Mouse (Mus musculus): ENCODE measurements around the gene Pld2. TPM values are rescaled to one million over a fixed set of nuclear protein-coding genes. Genes with fewer than 3 reads are reported as not detected.

Pld2 gene
- polyA plus RNA-seq, 1 experiment from 2014 or later = 8.8 TPM

- Histone ChIP-seq H3K4me1 (replicated peaks) (peaks cover 73% of the 10 kb centered on the region), H3K4me3 (no peak overlapping the region), H3K27ac (replicated peaks) (no peak overlapping the region), H3K9me3 (no peaks in the 10 kb centered on the region), H3K9ac (no peak overlapping the region), H3K36me3 (no peaks in the 10 kb centered on the region), H3K27me3 (no peaks in the 10 kb centered on the region), H3K4me2 (no peak overlapping the region)
- no peak for ATAC-seq (ENCODE audit: low read depth)
- 80% methylated on average over 3 of the region's 3 CpGs for WGBS
These were observed 42.3 kb downstream of the Pld2 start for GRCm38 (mm10) chr11:70582196-70582595.

- no peak overlapping the region for H3K4me2 ChIP-seq
- no peaks in the 10 kb centered on the region for H3K27me3 ChIP-seq
- WGBS = 65% methylated on average over 6 of the region's 6 CpGs
- H3K9ac ChIP-seq = peak overlapping the region; percentile 26; the same call in 1 of the 2 replicates
- H3K9me3 ChIP-seq = no peaks in the 10 kb centered on the region
- H3K36me3 ChIP-seq = no peaks in the 10 kb centered on the region
- ATAC-seq (ENCODE audit: low read depth) = no peak
- peak overlapping the region; percentile 46; the same call in 1 of the 2 replicates for H3K27ac ChIP-seq (replicated peaks)
- peaks cover 64% of the 10 kb centered on the region for H3K4me1 ChIP-seq (replicated peaks)
- H3K4me3 ChIP-seq = no peak overlapping the region
These were observed 43.3 kb downstream of the Pld2 start for GRCm38 (mm10) chr11:70583022-70583714.

GRCm38 (mm10) chr11:70583775-70584174 is 43.9 kb downstream of the Pld2 start:
- H3K36me3 ChIP-seq = no peaks in the 10 kb centered on the region
- no peaks in the 10 kb centered on the region for H3K27me3 ChIP-seq
- no peak overlapping the region for H3K4me2 ChIP-seq
- H3K4me3 ChIP-seq = no peak overlapping the region
- no peak for ATAC-seq (ENCODE audit: low read depth)
- peaks cover 58% of the 10 kb centered on the region for H3K4me1 ChIP-seq (replicated peaks)
- WGBS = 94% methylated on average over 7 of the region's 7 CpGs
- no peaks in the 10 kb centered on the region for H3K9me3 ChIP-seq
- H3K27ac ChIP-seq (replicated peaks) = peak overlapping the region; percentile 46; the same call in 1 of the 2 replicates
- peak overlapping the region; percentile 26; the same call in 1 of the 2 replicates for H3K9ac ChIP-seq

- H3K9me3 ChIP-seq = no peaks in the 10 kb centered on the region
- ATAC-seq (ENCODE audit: low read depth) = peak; percentile 69; the same call in 1 of the 2 replicates
- peaks cover 48% of the 10 kb centered on the region for H3K4me1 ChIP-seq (replicated peaks)
- peak overlapping the region; percentile 54 for H3K27ac ChIP-seq (replicated peaks)
- 31% methylated on average over 7 of the region's 7 CpGs for WGBS
- no peak overlapping the region for H3K4me3 ChIP-seq
- no peaks in the 10 kb centered on the region for H3K27me3 ChIP-seq
- no peaks in the 10 kb centered on the region for H3K36me3 ChIP-seq
- no peak overlapping the region; the same call in 1 of the 2 replicates for H3K4me2 ChIP-seq
- no peak overlapping the region for H3K9ac ChIP-seq
These were observed 45.6 kb downstream of the Pld2 start for GRCm38 (mm10) chr11:70585457-70585856.

- no peaks in the 10 kb centered on the region for H3K27me3 ChIP-seq
- no peaks in the 10 kb centered on the region for H3K36me3 ChIP-seq
- no peak overlapping the region for H3K4me2 ChIP-seq
- H3K9me3 ChIP-seq = no peaks in the 10 kb centered on the region
- ATAC-seq (ENCODE audit: low read depth) = no peak
- H3K27ac ChIP-seq (replicated peaks) = no peak overlapping the region
- H3K9ac ChIP-seq = no peak overlapping the region
- H3K4me3 ChIP-seq = no peak overlapping the region
- 88% methylated on average over 3 of the region's 3 CpGs for WGBS
- peaks cover 48% of the 10 kb centered on the region for H3K4me1 ChIP-seq (replicated peaks)
These were observed 46.4 kb downstream of the Pld2 start for GRCm38 (mm10) chr11:70586261-70586660.

- Histone ChIP-seq H3K4me1 (replicated peaks) (peaks cover 47% of the 10 kb centered on the region), H3K9ac (no peak overlapping the region), H3K9me3 (no peaks in the 10 kb centered on the region), H3K27me3 (no peaks in the 10 kb centered on the region), H3K27ac (replicated peaks) (no peak overlapping the region), H3K4me2 (no peak overlapping the region), H3K4me3 (no peak overlapping the region), H3K36me3 (no peaks in the 10 kb centered on the region)
- WGBS = 84% methylated on average over 5 of the region's 5 CpGs
- no peak for ATAC-seq (ENCODE audit: low read depth)
These were observed 47.1 kb downstream of the Pld2 start for GRCm38 (mm10) chr11:70586954-70587353.

- Histone ChIP-seq H3K9ac (no peak overlapping the region), H3K4me1 (replicated peaks) (peaks cover 14% of the 10 kb centered on the region), H3K27ac (replicated peaks) (no peak overlapping the region), H3K4me3 (no peak overlapping the region), H3K27me3 (no peaks in the 10 kb centered on the region), H3K4me2 (no peak overlapping the region), H3K9me3 (no peaks in the 10 kb centered on the region), H3K36me3 (no peaks in the 10 kb centered on the region)
- no peak for ATAC-seq (ENCODE audit: low read depth)
- WGBS = 90% methylated on average over 1 of the region's 1 CpGs
These were observed 51.9 kb downstream of the Pld2 start for GRCm38 (mm10) chr11:70591733-70592132.

- H3K27ac ChIP-seq (replicated peaks) = no peak overlapping the region
- H3K9ac ChIP-seq = no peak overlapping the region
- H3K9me3 ChIP-seq = no peaks in the 10 kb centered on the region
- H3K27me3 ChIP-seq = no peaks in the 10 kb centered on the region
- H3K4me3 ChIP-seq = no peak overlapping the region
- WGBS = 85% methylated on average over 15 of the region's 15 CpGs
- no peak for ATAC-seq (ENCODE audit: low read depth)
- H3K4me1 ChIP-seq (replicated peaks) = peaks cover 16% of the 10 kb centered on the region
- H3K36me3 ChIP-seq = peaks cover 19% of the 10 kb centered on the region
- H3K4me2 ChIP-seq = no peak overlapping the region
These were observed 54.6 kb downstream of the Pld2 start for GRCm38 (mm10) chr11:70594253-70594989.

GRCm38 (mm10) chr11:70595638-70596037 is 55.8 kb downstream of the Pld2 start:
- 74% methylated on average over 2 of the region's 2 CpGs for WGBS
- peak overlapping the region; percentile 15; the same call in 1 of the 2 replicates for H3K27ac ChIP-seq (replicated peaks)
- no peak overlapping the region for H3K4me2 ChIP-seq
- H3K36me3 ChIP-seq = peaks cover 26% of the 10 kb centered on the region
- H3K4me3 ChIP-seq = no peak overlapping the region
- H3K9ac ChIP-seq = no peak overlapping the region
- no peaks in the 10 kb centered on the region for H3K27me3 ChIP-seq
- peaks cover 16% of the 10 kb centered on the region for H3K4me1 ChIP-seq (replicated peaks)
- ATAC-seq (ENCODE audit: low read depth) = no peak
- H3K9me3 ChIP-seq = no peaks in the 10 kb centered on the region

GRCm38 (mm10) chr11:70596094-70596493 is 56.2 kb downstream of the Pld2 start:
- no peak for ATAC-seq (ENCODE audit: low read depth)
- H3K9ac ChIP-seq = no peak overlapping the region
- H3K4me1 ChIP-seq (replicated peaks) = peaks cover 16% of the 10 kb centered on the region
- H3K4me2 ChIP-seq = no peak overlapping the region
- H3K36me3 ChIP-seq = peaks cover 26% of the 10 kb centered on the region
- no peak overlapping the region for H3K4me3 ChIP-seq
- 40% methylated on average over 4 of the region's 4 CpGs for WGBS
- no peaks in the 10 kb centered on the region for H3K27me3 ChIP-seq
- H3K27ac ChIP-seq (replicated peaks) = peak overlapping the region; percentile 52
- H3K9me3 ChIP-seq = no peaks in the 10 kb centered on the region

GRCm38 (mm10) chr11:70597301-70597700 is 57.4 kb downstream of the Pld2 start:
- 89% methylated on average over 6 of the region's 6 CpGs for WGBS
- no peak for ATAC-seq (ENCODE audit: low read depth)
- H3K4me3 ChIP-seq = no peak overlapping the region

GRCm38 (mm10) chr11:70598451-70598953 is 58.6 kb downstream of the Pld2 start:
- Histone ChIP-seq H3K4me1 (replicated peaks) (peaks cover 16% of the 10 kb centered on the region), H3K9me3 (no peaks in the 10 kb centered on the region), H3K9ac (no peak overlapping the region), H3K4me3 (no peak overlapping the region), H3K27me3 (no peaks in the 10 kb centered on the region), H3K27ac (replicated peaks) (no peak overlapping the region), H3K4me2 (no peak overlapping the region), H3K36me3 (peaks cover 44% of the 10 kb centered on the region)
- 91% methylated on average over 9 of the region's 9 CpGs for WGBS
- no peak for ATAC-seq (ENCODE audit: low read depth)

More at GRCm38 (mm10) chr11:70597301-70597700, 57.4 kb downstream of the Pld2 start:
- Histone ChIP-seq H3K9ac (no peak overlapping the region), H3K9me3 (no peaks in the 10 kb centered on the region), H3K4me2 (no peak overlapping the region), H3K27ac (replicated peaks) (no peak overlapping the region), H3K27me3 (no peaks in the 10 kb centered on the region), H3K4me1 (replicated peaks) (peaks cover 16% of the 10 kb centered on the region), H3K36me3 (peaks cover 36% of the 10 kb centered on the region)

Measured in neural tube, embryonic 13.5 days (tissue).